Mouse (Mus musculus) embryo, embryonic 10.5 days (tissue): ENCODE measurements around the gene Sla2.
"Not testable (repeated sequence)": the region's sequence is repeated elsewhere in the genome, so short reads cannot be mapped to it uniquely, and the experiment has no call there.

Source experiments
- DNase-seq: peaks from one replicate; pipeline ENCODE4 v3.0.0-alpha.2; 2015; ENCODE audit warnings: low spot score

Gene Sla2

GRCm38 (mm10) chr2:156887017-156887416 lies at the start of gene Sla2:
Sla2 (minus strand) TSS chr2:156887192.
- DNase-seq = no peak

- no peak for DNase-seq
These were observed 48.0 kb upstream of the Sla2 start for GRCm38 (mm10) chr2:156935005-156935404.

GRCm38 (mm10) chr2:156933426-156933825 lies 46.4 kb upstream of the Sla2 start:
- DNase-seq = no peak

- DNase-seq = no peak
These were observed 44.4 kb upstream of the Sla2 start for GRCm38 (mm10) chr2:156931421-156931820.

GRCm38 (mm10) chr2:156930549-156930948 lies 43.6 kb upstream of the Sla2 start:
- no peak for DNase-seq

- DNase-seq = no peak
These were observed 42.6 kb upstream of the Sla2 start for GRCm38 (mm10) chr2:156929519-156930120.

- DNase-seq = no peak
These were observed 41.6 kb upstream of the Sla2 start for GRCm38 (mm10) chr2:156928606-156929005.

GRCm38 (mm10) chr2:156927663-156928062 lies 40.7 kb upstream of the Sla2 start:
- DNase-seq = no peak

- not testable (repeated sequence) for DNase-seq
These were observed 38.6 kb upstream of the Sla2 start for GRCm38 (mm10) chr2:156925611-156926010.

GRCm38 (mm10) chr2:156925075-156925474 lies 38.1 kb upstream of the Sla2 start:
- not testable (repeated sequence) for DNase-seq

- DNase-seq = no peak
These were observed 37.4 kb upstream of the Sla2 start for GRCm38 (mm10) chr2:156924210-156924898.

- DNase-seq = no peak
These were observed 36.1 kb upstream of the Sla2 start for GRCm38 (mm10) chr2:156923057-156923456.

GRCm38 (mm10) chr2:156919796-156920195 lies 32.8 kb upstream of the Sla2 start:
- no peak for DNase-seq

- not testable (repeated sequence) for DNase-seq
These were observed 32.2 kb upstream of the Sla2 start for GRCm38 (mm10) chr2:156919191-156919590.

- DNase-seq = no peak
These were observed 31.6 kb upstream of the Sla2 start for GRCm38 (mm10) chr2:156918562-156918961.

GRCm38 (mm10) chr2:156916419-156917125 lies 29.6 kb upstream of the Sla2 start:
- DNase-seq = no peak

- no peak for DNase-seq
These were observed 28.6 kb upstream of the Sla2 start for GRCm38 (mm10) chr2:156915559-156915958.

GRCm38 (mm10) chr2:156913191-156913590 lies 26.2 kb upstream of the Sla2 start:
- DNase-seq = no peak

GRCm38 (mm10) chr2:156905931-156906330 lies 18.9 kb upstream of the Sla2 start:
- DNase-seq = not testable (repeated sequence)

GRCm38 (mm10) chr2:156904976-156905717 lies 18.2 kb upstream of the Sla2 start:
- peak; percentile 79 for DNase-seq

- no peak for DNase-seq
These were observed 16.4 kb upstream of the Sla2 start for GRCm38 (mm10) chr2:156903367-156903766.

GRCm38 (mm10) chr2:156902411-156902810 lies 15.4 kb upstream of the Sla2 start:
- DNase-seq = not testable (repeated sequence)
